Mouse (Mus musculus) right cerebral cortex, postnatal 10 days (tissue): ENCODE data around the gene Sertad1.

Source experiments
- DNase-seq, 2 experiments: peaks; one replicate each; pipeline ENCODE4 v3.0.0; 2021; ENCODE audit warnings: low spot score in 2 of 2

Gene Sertad1

GRCm38 (mm10) chr7:27499036-27499435 is 12.3 kb downstream of the Sertad1 start, which contains the start of gene Prx:
Gene Prx (plus strand): TSS chr7:27499324.
- DNase-seq: no peak

GRCm38 (mm10) chr7:27501620-27502019 is 14.9 kb downstream of the Sertad1 start:
- DNase-seq: no peak

- DNase-seq: no peak
These were observed 20.2 kb downstream of the Sertad1 start for GRCm38 (mm10) chr7:27506765-27507370.

GRCm38 (mm10) chr7:27507711-27508647 is 21.3 kb downstream of the Sertad1 start:
- peak; percentile 95 for DNase-seq

- peak; percentile 74 to 83 for DNase-seq
These were observed 21.9 kb downstream of the Sertad1 start for GRCm38 (mm10) chr7:27508648-27509005.

- no peak for DNase-seq
These were observed 24.1 kb downstream of the Sertad1 start for GRCm38 (mm10) chr7:27510809-27511208.

GRCm38 (mm10) chr7:27514961-27515360 is 28.3 kb downstream of the Sertad1 start:
- DNase-seq: no peak

GRCm38 (mm10) chr7:27518314-27518713 is 31.6 kb downstream of the Sertad1 start:
- DNase-seq: no peak

GRCm38 (mm10) chr7:27520104-27520503 is 33.4 kb downstream of the Sertad1 start:
- DNase-seq: no peak

- DNase-seq: no peak
These were observed 33.9 kb downstream of the Sertad1 start for GRCm38 (mm10) chr7:27520599-27520998.

GRCm38 (mm10) chr7:27522967-27523366 is 36.3 kb downstream of the Sertad1 start, which contains the start of gene Hipk4:
Gene Hipk4 (plus strand): TSS chr7:27523267.
- peak in 1 of 2 experiments; percentile 37 for DNase-seq

- no peak for DNase-seq
These were observed 37.1 kb downstream of the Sertad1 start for GRCm38 (mm10) chr7:27523805-27524204.

- DNase-seq: peak; percentile 84 to 88
These were observed 39.5 kb downstream of the Sertad1 start for GRCm38 (mm10) chr7:27526039-27526827.

- DNase-seq: no peak
These were observed 42.4 kb downstream of the Sertad1 start for GRCm38 (mm10) chr7:27529070-27529469.

GRCm38 (mm10) chr7:27530937-27531336 is 44.2 kb downstream of the Sertad1 start:
- DNase-seq: no peak

- DNase-seq: no peak
These were observed 45.0 kb downstream of the Sertad1 start for GRCm38 (mm10) chr7:27531707-27532106.

GRCm38 (mm10) chr7:27532480-27533050 is 45.9 kb downstream of the Sertad1 start:
- DNase-seq: peak in 1 of 2 experiments; percentile 64

GRCm38 (mm10) chr7:27535386-27535785 is 48.7 kb downstream of the Sertad1 start:
- DNase-seq: no peak

- DNase-seq: no peak
These were observed 49.9 kb downstream of the Sertad1 start for GRCm38 (mm10) chr7:27536618-27537017.

- DNase-seq: peak in 1 of 2 experiments; percentile 21
These were observed 51.3 kb downstream of the Sertad1 start for GRCm38 (mm10) chr7:27537998-27538397.

- no peak for DNase-seq
These were observed 52.1 kb downstream of the Sertad1 start for GRCm38 (mm10) chr7:27538797-27539196.
